In genomic region chr11:100713735-100714533, GRCm38 (mm10) we compare ENCODE assay signal across 8 mouse cellular contexts. TPM values are rescaled to one million over a fixed set of nuclear protein-coding genes. Genes with fewer than 3 reads are reported as not detected.
A peak's percentile ranks its signal among the peaks of the same experiment; 100 is the strongest.
DNase-seq lines count a peak whose midpoint lies in the region; ATAC-seq lines count a peak whose summit lies in the region.

TSS of gene Hspb9 (plus strand) at chr11:100713850.

- ATAC-seq in embryonic facial prominence, embryonic 15.5 days (ENCODE audit: insufficient number of reproducible peaks, low FRiP score, low TSS enrichment, low read depth) = peak; percentile 31; the same call in 1 of the 2 replicates
- peak; percentile 44; the same call in 1 of the 2 replicates for ATAC-seq in heart, embryonic 16.5 days (replicated peaks; ENCODE audit: extremely low read depth, insufficient read depth, low FRiP score)

- H3K9me3 ChIP-seq in embryonic facial prominence, embryonic 15.5 days (replicated peaks) = no peaks in the 10 kb centered on the region
- H3K9me3 ChIP-seq in heart, embryonic 16.5 days (replicated peaks; ENCODE audit: control insufficient read depth, low read length) = no peaks in the 10 kb centered on the region

- H3K9ac ChIP-seq in embryonic facial prominence, embryonic 15.5 days = peak within 1 kb of the TSS; percentile 24; the same call in 1 of the 2 replicates
- H3K9ac ChIP-seq in heart, embryonic 16.5 days (ENCODE audit: low read length) = peak within 1 kb of the TSS; percentile 53

- WGBS in embryonic facial prominence, embryonic 15.5 days = 6% methylated on average over 38 of the region's 38 CpGs
- 8% methylated on average over 38 of the region's 38 CpGs for WGBS in heart, embryonic 16.5 days

- no peaks in the 10 kb centered on the region for H3K27me3 ChIP-seq in embryonic facial prominence, embryonic 15.5 days
- H3K27me3 ChIP-seq in heart, embryonic 16.5 days (ENCODE audit: control insufficient read depth, insufficient read depth, low read length) = no peaks in the 10 kb centered on the region

- H3K4me1 ChIP-seq in embryonic facial prominence, embryonic 15.5 days = peaks cover 37% of the 10 kb centered on the region
- peaks cover 22% of the 10 kb centered on the region for H3K4me1 ChIP-seq in heart, embryonic 16.5 days (ENCODE audit: control insufficient read depth, insufficient read depth, low read length)

- H3K4me3 ChIP-seq in embryonic facial prominence, embryonic 15.5 days (replicated peaks) = peak within 1 kb of the TSS; percentile 35
- peak within 1 kb of the TSS; percentile 34 for H3K4me3 ChIP-seq in heart, embryonic 16.5 days (ENCODE audit: low read length)

- H3K27ac ChIP-seq in embryonic facial prominence, embryonic 15.5 days (replicated peaks) = peak within 1 kb of the TSS; percentile 83
- peak within 1 kb of the TSS; percentile 66 for H3K27ac ChIP-seq in heart, embryonic 16.5 days (ENCODE audit: low read length)

- DNase-seq in CD4-positive, CD25-positive, alpha-beta regulatory T cell, adult 2 months (ENCODE audit: low read depth, low spot score) = peak; percentile 87
- peak; percentile 71 for DNase-seq in WW6 (ENCODE audit: low read depth, low spot score)
- DNase-seq in kidney, postnatal 10 days = peak; percentile 88
- DNase-seq in lung, postnatal 25 days (ENCODE audit: low spot score) = peak; percentile 78
- DNase-seq in ovary, postnatal 36 days (ENCODE audit: low spot score) = peak; percentile 78
- DNase-seq in thymus, postnatal 36 days = peak; percentile 88 to 92

- peaks cover 54% of the 10 kb centered on the region for H3K36me3 ChIP-seq in embryonic facial prominence, embryonic 15.5 days
- peaks cover 30% of the 10 kb centered on the region for H3K36me3 ChIP-seq in heart, embryonic 16.5 days (ENCODE audit: control insufficient read depth, insufficient read depth)

- H3K4me2 ChIP-seq in embryonic facial prominence, embryonic 15.5 days (replicated peaks) = peak within 1 kb of the TSS; percentile 52
- H3K4me2 ChIP-seq in heart, embryonic 16.5 days (ENCODE audit: low read depth, low read length) = peak within 1 kb of the TSS; percentile 59

RNA-seq across cellular contexts. Expression of gene Hspb9, which starts in this region (rescaled TPM):
- 0.55 TPM in 1 of 2 replicates, not detected in the other for polyA plus RNA-seq in embryonic facial prominence, embryonic 15.5 days (2015; fragmentation: Nextera tagmentation; extraction: Ambion mirVana)
- polyA plus RNA-seq in heart, embryonic 16.5 days (2015; fragmentation: Nextera tagmentation; extraction: Ambion mirVana) = 0.24 TPM in 1 of 2 replicates, not detected in the other

Comparison
In these comparisons a context has a peak if more than half of its experiments do, and no peak if none do; other contexts are left out.
1. Peak in every context shown above with its lines: DNase-seq, ATAC-seq, H3K4me3 ChIP-seq and H3K27ac ChIP-seq.
2. Peak in ATAC-seq, H3K4me3 ChIP-seq, H3K27ac ChIP-seq, H3K9ac ChIP-seq and H3K4me2 ChIP-seq in embryonic facial prominence, embryonic 15.5 days; RNA of the gene not detected or under 1 TPM.
3. Peak in ATAC-seq, H3K4me3 ChIP-seq, H3K27ac ChIP-seq, H3K9ac ChIP-seq and H3K4me2 ChIP-seq in heart, embryonic 16.5 days; RNA of the gene not detected or under 1 TPM.